Mouse (Mus musculus) limb, embryonic 11.5 days (tissue): ENCODE data around the gene Cdon. TPM values are rescaled to one million over a fixed set of nuclear protein-coding genes. Genes with fewer than 3 reads are reported as not detected.

Experiments used
- ATAC-seq: fragments of 200-750 bp; cut with Nextera tagmentation; 2 replicates; pipeline ENCODE4 v1.8.0; 2017; ENCODE audit warnings: low read depth; ENCODE audit not compliant: insufficient number of reproducible peaks, low FRiP score, low TSS enrichment
- DNase-seq: peaks from one replicate; pipeline ENCODE4 v3.0.0-alpha.2; 2015; ENCODE audit warnings: low spot score
- H3K27ac ChIP-seq: fragments of 300-500 bp; sonication (generic); replicated peaks from 2 replicates; pipeline ENCODE4 v1.5.1; 2014; ENCODE audit warnings: low read depth, mild to moderate bottlenecking, low read length
- H3K27me3 ChIP-seq: fragments of 300-500 bp; sonication (generic); 2 replicates; pipeline ENCODE4 v1.6.1; 2014; ENCODE audit warnings: mild to moderate bottlenecking, low read length, mixed read lengths; ENCODE audit not compliant: control insufficient read depth, insufficient read depth
- H3K36me3 ChIP-seq: fragments of 300-500 bp; sonication (generic); 2 replicates; pipeline ENCODE4 v1.6.1; 2014; ENCODE audit warnings: mild to moderate bottlenecking, low read length, moderate library complexity, mixed read lengths; ENCODE audit not compliant: control insufficient read depth, insufficient read depth
- H3K4me1 ChIP-seq: fragments of 300-500 bp; sonication (generic); 2 replicates; pipeline ENCODE4 v1.6.1; 2014; ENCODE audit warnings: low read length, mixed read lengths; ENCODE audit not compliant: control insufficient read depth, insufficient read depth
- H3K4me2 ChIP-seq: fragments of 300-500 bp; sonication (generic); 2 replicates; pipeline ENCODE4 v1.6.1; 2014; ENCODE audit warnings: low read depth, mild to moderate bottlenecking, moderate library complexity; ENCODE audit not compliant: severe bottlenecking
- H3K4me3 ChIP-seq: fragments of 300-500 bp; sonication (generic); 2 replicates; pipeline ENCODE4 v1.5.1; 2014; ENCODE audit warnings: low read depth, low read length
- H3K9ac ChIP-seq: fragments of 300-500 bp; sonication (generic); 2 replicates; pipeline ENCODE4 v1.6.1; 2014; ENCODE audit warnings: mild to moderate bottlenecking, low read length
- H3K9me3 ChIP-seq: fragments of 300-500 bp; sonication (generic); 2 replicates; pipeline ENCODE4 v1.6.1; 2016; ENCODE audit warnings: low read length; ENCODE audit not compliant: control insufficient read depth
- WGBS: fragments of 180-500 bp; shearing (Covaris S2); extraction: QIAGEN DNeasy Blood & Tissue Kit; methylation state at CpG from one replicate; pipeline ENCODE4 v1.1.7; 2014; 5-methylcytosine and 5-hydroxymethylcytosine counted together
- polyA plus RNA-seq: library from polyadenylated mRNA; unstranded; fragments of >200 nt; fragmentation: Nextera tagmentation; extraction: Ambion mirVana; gene quantifications from 2 replicates; pipeline ENCODE4 v1.2.1, GENCODE M21; 2014

Gene Cdon
- polyA plus RNA-seq, 1 experiment from 2014 or later: 11.8 TPM

DNA sequence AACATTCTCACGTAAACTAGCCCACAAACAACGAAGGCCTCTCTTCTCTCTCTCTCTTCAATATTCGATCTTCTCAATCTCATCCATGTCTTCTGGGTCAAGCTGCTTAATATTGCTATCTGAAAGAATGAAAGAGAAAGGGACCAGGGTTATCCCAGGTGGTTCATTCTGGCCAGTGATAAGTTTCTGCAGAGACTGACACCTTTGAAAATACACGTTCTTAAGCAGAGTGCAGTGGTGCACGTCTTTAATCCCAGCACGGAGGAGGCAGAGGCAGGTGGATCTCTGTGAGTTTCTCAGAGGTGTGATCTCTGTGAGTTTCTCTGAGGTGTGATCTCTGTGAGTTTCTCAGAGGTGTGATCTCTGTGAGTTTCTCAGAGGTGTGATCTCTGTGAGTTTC, 121.0 kb downstream of the Cdon start:
- Histone ChIP-seq H3K36me3 (no peaks in the 10 kb centered on the region), H3K9me3 (no peaks in the 10 kb centered on the region), H3K9ac (no peak overlapping the region), H3K27ac (no peak overlapping the region), H3K4me3 (no peak overlapping the region), H3K4me2 (no peak overlapping the region), H3K4me1 (no peaks in the 10 kb centered on the region), H3K27me3 (no peaks in the 10 kb centered on the region)
- WGBS: 73% methylated on average over 6 of the region's 6 CpGs
- ATAC-seq (no peak), DNase-seq (no peak)

DNA sequence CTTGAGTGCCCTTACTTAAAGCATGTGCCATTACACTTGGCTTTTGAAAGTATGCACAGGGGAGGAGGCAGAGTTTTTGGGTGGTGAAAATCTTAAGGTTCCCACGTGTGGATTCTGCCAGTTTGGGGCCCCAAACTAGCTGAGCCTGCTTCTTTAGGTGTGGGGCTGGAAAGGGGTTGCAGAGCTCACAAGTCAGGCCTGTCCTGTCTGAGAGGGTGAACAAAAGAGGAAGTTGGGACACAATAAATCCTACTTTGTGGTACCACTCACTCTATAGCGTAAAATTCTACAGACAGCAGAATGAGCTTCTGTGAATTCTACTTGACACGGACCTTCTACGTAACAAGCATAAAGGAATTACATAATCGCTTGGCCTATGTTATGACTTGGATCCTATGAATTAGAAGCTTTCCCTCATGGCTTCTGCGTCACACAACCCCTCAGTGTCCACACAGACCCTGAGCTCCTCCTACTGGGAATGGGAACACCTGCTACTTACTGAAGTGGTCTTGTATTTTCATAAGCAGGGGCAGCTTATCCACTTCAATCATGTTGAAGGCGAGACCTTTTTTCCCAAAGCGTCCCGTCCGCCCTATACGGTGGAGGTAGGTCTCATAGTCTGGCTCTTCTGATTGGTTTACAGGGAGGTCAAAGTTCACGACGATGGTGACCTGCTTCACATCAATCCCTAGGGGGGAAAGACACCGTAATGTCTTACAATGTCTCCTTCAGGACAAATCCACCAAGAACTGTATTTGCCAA, 122.4 kb downstream of the Cdon start:
- Histone ChIP-seq H3K4me3 (no peak overlapping the region), H3K4me1 (no peaks in the 10 kb centered on the region), H3K36me3 (no peaks in the 10 kb centered on the region), H3K27me3 (no peaks in the 10 kb centered on the region), H3K9me3 (no peaks in the 10 kb centered on the region), H3K27ac (no peak overlapping the region), H3K4me2 (no peak overlapping the region), H3K9ac (no peak overlapping the region)
- 87% methylated on average over 14 of the region's 14 CpGs for WGBS
- ATAC-seq: no peak
- DNase-seq: no peak

DNA sequence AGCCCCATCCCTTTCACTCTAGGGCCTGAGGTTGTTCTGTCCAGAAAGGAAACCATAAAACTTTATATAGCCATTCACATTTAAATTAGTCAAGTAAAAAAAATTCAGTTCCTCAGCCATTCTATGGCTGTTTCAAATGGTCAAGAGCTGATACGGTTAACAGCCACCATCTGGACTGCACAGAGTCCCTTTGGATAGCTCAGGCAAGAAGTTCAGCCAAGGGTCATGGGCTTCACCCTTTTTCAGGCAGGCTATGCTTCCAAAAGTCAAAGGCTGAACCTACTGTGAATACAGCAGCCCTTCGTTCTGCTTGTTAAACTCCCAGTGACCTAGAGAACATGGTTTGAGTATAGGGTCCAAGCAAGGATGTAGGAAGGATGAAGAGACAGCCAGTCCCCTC, 123.7 kb downstream of the Cdon start:
- Histone ChIP-seq H3K36me3 (no peaks in the 10 kb centered on the region), H3K4me3 (no peak overlapping the region), H3K9me3 (no peaks in the 10 kb centered on the region), H3K27ac (no peak overlapping the region), H3K4me1 (no peaks in the 10 kb centered on the region), H3K27me3 (no peaks in the 10 kb centered on the region), H3K9ac (no peak overlapping the region), H3K4me2 (no peak overlapping the region)
- ATAC-seq (no peak), DNase-seq (no peak)
- WGBS: 53% methylated on average over 2 of the region's 2 CpGs

DNA sequence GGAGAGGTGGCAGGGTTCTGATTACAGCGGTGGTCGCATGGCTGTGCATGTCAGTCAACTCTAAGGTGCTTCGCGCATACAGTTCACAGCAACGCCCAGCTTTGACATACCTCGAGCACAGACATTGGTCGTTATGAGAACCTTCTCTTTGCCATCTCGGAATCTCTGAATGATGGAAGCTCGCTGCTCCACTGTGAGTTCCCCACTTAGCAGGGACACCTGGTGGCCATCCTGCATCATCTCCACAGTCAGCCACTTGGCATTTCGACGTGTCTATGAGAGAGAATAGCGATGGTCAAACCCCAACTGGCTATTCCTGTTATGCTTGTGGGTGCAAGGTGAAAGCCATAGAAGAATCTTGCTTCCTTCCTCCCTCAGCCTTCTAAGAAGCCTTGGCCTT, 124.8 kb downstream of the Cdon start:
- Histone ChIP-seq H3K27ac (no peak overlapping the region), H3K4me2 (no peak overlapping the region), H3K9me3 (no peaks in the 10 kb centered on the region), H3K4me1 (no peaks in the 10 kb centered on the region), H3K9ac (no peak overlapping the region), H3K36me3 (no peaks in the 10 kb centered on the region), H3K4me3 (no peak overlapping the region), H3K27me3 (no peaks in the 10 kb centered on the region)
- WGBS: 74% methylated on average over 12 of the region's 12 CpGs
- no peak for ATAC-seq
- no peak for DNase-seq

DNA sequence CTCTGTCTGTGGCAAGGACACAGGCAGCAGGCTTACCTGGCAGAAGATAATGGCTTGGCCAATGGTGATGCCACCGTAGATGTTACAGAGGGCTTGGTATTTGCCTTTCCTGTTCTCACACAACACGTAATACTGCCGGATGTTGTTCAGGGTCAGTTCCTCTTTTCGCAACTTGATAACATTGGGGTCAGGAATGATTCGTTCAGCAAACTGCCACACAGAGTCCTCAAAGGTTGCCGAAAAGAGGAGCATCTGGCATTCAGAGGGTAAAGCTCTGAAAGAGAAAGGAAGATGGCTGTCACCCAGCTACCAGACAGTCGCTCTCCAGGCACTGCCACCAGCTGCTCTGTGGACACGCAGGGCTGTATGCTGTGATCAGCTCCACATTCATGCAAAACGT, 125.8 kb downstream of the Cdon start:
- 89% methylated on average over 9 of the region's 9 CpGs for WGBS
- no peak for DNase-seq

DNA sequence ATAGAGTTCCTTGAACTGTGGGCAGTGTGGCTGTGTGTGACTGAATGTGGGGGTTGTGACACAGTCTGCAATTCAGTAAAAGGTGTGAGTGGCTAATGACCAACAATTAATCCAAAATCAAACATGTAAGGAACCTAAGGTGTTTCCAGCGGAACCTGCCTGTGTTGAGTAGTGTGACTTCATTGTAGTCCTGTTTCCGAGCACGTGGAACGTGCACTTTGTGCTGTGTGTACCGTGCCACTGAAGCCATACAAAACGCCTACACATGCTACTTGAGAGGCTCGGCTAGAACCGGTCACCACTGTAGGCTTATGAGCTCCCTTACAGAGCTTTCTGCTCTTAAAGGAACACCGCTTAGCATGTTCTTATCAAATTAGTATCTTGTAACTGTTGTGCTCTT, 127.5 kb downstream of the Cdon start:
- DNase-seq: no peak
- no peak overlapping the region for H3K27ac ChIP-seq
- no peak overlapping the region for H3K9ac ChIP-seq
- H3K4me1 ChIP-seq: no peaks in the 10 kb centered on the region
- no peaks in the 10 kb centered on the region for H3K27me3 ChIP-seq
- H3K36me3 ChIP-seq: no peaks in the 10 kb centered on the region
- ATAC-seq: no peak
- H3K9me3 ChIP-seq: no peaks in the 10 kb centered on the region
- WGBS: 81% methylated on average over 9 of the region's 9 CpGs
- H3K4me2 ChIP-seq: no peak overlapping the region
- H3K4me3 ChIP-seq: no peak overlapping the region

More for the DNA sequence above, 125.8 kb downstream of the Cdon start:
- Histone ChIP-seq H3K27me3 (no peaks in the 10 kb centered on the region), H3K4me2 (no peak overlapping the region), H3K9ac (no peak overlapping the region), H3K36me3 (no peaks in the 10 kb centered on the region), H3K4me1 (no peaks in the 10 kb centered on the region), H3K4me3 (no peak overlapping the region), H3K27ac (no peak overlapping the region), H3K9me3 (no peaks in the 10 kb centered on the region)
- no peak for ATAC-seq

DNA sequence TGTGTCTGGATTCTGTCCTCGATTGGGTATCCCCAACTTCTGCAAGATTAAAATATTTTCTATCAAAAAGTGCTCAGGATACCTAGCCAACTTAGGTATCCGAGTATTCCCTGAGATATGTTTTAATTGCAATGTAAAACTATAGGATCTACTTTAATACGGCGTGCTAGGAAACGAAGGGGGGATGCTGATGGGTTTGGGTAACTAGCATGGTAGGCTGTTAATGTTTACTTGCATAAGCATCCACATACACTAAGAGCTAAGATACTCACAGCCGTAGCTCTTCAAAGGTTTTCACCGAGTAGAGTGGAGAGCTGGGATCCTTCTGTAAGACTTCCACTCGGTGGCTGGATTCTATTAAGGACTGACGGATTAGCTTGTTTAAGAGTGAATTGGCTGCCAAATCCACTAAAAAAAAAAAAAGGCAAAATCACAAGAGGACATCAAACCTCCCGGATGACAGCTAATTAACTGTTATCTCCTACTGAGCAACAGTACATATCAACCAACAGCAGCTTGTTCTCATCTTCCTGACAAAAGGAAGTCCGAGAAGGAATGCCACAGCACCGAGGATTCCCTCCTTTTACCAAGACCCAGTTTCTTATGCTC, 135.7 kb downstream of the Cdon start:
- 60% methylated on average over 12 of the region's 12 CpGs for WGBS
- no peak for ATAC-seq

More for the DNA sequence above, 135.7 kb downstream of the Cdon start:
- Histone ChIP-seq H3K27ac (no peak overlapping the region), H3K9me3 (no peaks in the 10 kb centered on the region), H3K9ac (no peak overlapping the region), H3K4me3 (no peak overlapping the region), H3K4me2 (no peak overlapping the region), H3K4me1 (peaks cover 7% of the 10 kb centered on the region), H3K27me3 (no peaks in the 10 kb centered on the region; the same call in 1 of the 2 replicates), H3K36me3 (peaks cover 3% of the 10 kb centered on the region; the same call in 1 of the 2 replicates)
- DNase-seq: peak; percentile 12
